Mouse (Mus musculus) urinary bladder, adult 2 months (tissue): ENCODE data around the gene Nlgn1. TPM values are rescaled to one million over a fixed set of nuclear protein-coding genes. Genes with fewer than 3 reads are reported as not detected.

Experiments
- DNase-seq: peaks from one replicate; pipeline ENCODE4 v3.0.0; 2022; ENCODE audit warnings: low spot score
- polyA plus RNA-seq: library from polyadenylated mRNA; depleted of rRNA; stranded (reverse); fragments of >200 nt; gene quantifications from 2 replicates; pipeline ENCODE4 v1.2.3, GENCODE M21; 2012

Nlgn1 gene
- polyA plus RNA-seq, 1 experiment, result 0.29 TPM

DNA sequence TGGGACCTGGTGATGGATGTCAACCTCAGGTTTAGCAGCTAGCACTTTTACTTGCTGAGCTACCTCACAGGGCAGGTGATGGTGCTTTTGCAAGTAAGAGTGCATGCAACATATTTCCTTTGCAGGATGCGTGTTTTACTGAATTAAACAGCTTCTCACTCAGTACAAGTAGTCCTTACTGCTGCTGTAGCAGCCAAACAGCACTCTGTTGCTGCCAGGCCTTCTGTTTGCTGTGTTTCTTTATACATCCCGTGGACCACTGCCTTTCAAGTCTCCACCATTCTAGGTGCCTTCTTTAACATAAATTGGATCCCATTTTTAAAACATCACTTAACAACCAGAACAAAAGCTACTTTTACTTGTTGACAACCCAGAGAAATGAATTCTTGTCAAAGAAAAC lies 502.0 kb downstream of the Nlgn1 start:
- no peak for DNase-seq

GRCm38 (mm10) chr3:25813368-25813767 lies 518.9 kb downstream of the Nlgn1 start:
- no peak for DNase-seq

DNA sequence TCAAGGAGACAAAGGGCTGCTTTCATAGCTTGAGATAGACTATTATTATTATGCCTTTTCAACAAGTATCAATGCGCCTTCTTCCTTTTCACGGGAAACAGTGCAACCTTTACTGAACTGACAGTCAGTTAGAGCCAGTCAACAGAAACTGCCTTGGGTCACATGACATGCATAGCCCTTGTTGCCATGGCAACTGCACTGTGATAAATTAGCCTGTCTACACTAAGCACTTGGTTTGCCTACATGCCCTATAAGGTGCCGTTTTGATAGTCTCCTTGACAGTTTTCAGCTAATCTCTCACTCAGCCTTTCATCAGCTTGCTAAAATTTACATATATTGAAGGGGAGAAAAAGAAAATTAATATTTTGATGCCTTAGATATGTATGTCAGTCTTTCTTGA lies 524.7 kb downstream of the Nlgn1 start:
- DNase-seq, result no peak

GRCm38 (mm10) chr3:25781651-25782050 lies 550.6 kb downstream of the Nlgn1 start:
- DNase-seq, result no peak

- DNase-seq, result no peak
Measured at GRCm38 (mm10) chr3:25775437-25775836, 556.8 kb downstream of the Nlgn1 start.

GRCm38 (mm10) chr3:25773908-25774307 lies 558.4 kb downstream of the Nlgn1 start:
- DNase-seq, result no peak

DNA sequence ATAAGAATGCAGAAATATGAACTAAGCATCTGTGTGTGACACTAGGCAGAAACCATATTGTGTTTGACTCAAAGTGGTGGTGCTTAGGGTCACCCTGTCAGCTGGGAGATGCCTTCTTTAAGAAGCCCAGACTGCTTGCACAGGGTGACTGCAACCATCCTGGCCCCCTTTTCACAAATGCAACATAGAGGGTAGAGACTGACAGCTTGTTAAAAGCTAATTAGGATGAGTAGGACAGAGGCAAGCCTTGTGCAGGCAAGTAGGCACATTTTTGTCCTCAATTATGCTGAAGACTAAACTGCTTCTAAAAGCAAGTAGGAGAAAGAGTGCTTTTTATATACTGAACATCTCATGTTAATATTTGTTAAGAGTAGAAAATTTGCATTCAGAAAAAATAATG lies 558.8 kb downstream of the Nlgn1 start:
- no peak for DNase-seq

GRCm38 (mm10) chr3:25763689-25764088 lies 568.6 kb downstream of the Nlgn1 start:
- no peak for DNase-seq

DNA sequence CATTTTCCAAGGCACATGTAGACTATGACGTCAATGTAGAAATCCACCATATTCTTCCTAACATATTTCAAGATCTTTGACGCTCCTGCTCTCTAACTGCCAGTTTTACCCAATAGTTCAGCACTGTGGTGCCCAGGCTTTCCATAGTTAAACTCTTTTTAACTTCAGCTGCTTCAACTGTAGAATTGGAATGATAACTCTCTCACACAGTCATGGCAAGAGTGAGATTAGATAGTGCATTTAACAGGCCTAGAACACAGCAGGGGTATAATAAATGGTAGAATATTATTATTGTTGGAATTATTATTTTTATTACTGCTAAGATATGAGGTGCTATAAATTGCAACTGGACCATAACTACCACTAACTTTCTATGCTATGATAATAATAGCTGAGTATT lies 574.4 kb downstream of the Nlgn1 start:
- DNase-seq, result no peak

DNA sequence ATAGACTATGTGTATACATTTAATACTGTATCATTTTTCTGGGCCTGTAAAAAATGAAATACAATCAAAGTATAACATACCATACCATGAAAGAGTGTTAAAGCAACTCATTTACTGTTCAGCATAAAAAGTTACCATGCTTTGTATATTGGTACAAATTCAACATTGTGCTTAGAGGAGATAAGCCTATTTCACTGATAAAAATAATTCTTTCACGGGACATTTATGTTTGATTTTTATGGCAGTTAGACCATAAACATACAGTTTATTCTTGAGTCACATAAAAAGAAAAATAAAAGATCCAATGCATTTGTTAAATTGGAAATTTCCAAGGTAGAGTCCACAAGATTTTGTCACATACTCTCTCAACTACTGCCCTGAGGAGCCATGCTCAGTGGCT lies 608.1 kb downstream of the Nlgn1 start:
- DNase-seq, result no peak

GRCm38 (mm10) chr3:25721464-25721863 lies 610.8 kb downstream of the Nlgn1 start:
- DNase-seq, result no peak

- no peak for DNase-seq
Measured at GRCm38 (mm10) chr3:25707380-25707779, 624.9 kb downstream of the Nlgn1 start.

GRCm38 (mm10) chr3:25697231-25697630 lies 635.0 kb downstream of the Nlgn1 start:
- no peak for DNase-seq

DNA sequence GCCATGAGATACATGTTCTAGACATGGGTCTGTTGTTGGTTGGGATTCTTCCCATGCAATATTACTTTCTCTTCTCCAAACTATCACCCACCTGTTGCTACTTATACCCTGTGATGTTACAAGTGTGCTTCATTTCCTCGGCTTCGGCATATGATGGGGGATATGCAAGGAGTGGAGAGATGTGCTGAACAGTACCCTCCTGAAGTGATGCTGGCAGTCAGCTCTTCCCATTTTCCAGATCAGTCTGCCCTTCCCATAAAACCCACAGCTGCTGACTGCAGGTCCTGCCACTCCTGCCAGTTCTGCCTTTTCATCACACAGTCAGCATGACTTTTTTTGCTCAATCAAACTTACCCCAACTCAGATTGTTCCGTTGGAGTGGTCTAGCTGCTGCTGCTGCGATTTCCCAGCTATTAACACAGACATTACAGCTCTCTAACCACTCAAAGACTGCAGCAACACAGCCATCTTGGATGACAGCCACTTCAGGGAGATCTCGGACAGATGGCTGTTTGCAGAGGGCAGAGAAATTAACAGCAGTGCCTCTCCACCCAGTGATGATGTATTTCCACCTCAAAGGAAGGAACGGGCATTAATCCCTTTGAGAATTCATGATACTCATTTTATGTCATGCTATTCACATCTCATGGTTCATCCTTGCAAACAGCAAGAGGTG lies 643.3 kb downstream of the Nlgn1 start:
- DNase-seq, result no peak

DNA sequence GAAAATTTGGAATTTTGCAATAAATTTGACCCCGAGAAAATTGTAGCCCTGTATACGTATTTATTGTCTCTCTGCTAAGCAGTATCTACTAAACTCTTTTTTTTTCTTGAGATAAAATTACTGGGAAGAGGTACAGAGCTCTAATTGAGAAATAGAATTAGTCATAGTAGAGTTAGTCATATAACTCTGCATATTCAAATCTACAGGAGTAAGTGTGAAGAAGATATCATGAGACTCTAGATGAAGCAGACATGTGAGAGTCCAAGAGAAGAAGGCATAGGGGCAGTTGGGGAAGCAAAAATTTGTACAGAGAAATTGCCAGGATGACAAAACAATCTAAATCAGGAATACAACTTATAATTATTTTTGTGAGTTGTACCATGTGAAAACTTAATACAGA lies 648.6 kb downstream of the Nlgn1 start:
- DNase-seq, result no peak

DNA sequence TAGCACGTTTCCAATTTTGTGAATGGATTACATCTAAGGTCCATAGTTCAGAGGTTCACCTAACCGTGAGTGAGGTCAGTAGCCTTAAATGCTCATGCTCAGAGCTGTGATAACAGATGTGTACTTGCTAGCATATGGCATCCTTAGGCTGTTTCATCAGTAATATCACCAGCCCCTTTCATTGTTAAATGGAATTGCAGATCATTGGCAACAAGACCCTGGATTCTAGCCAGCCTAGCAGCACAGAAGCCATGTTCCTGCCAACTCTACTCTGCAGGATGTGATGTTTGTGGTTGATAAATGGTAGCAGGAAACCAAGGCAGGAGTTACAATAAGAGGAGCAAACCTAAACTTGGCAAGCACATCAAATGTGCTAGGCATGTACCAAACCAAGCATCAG lies 652.9 kb downstream of the Nlgn1 start:
- no peak for DNase-seq

GRCm38 (mm10) chr3:25675888-25676287 lies 656.4 kb downstream of the Nlgn1 start:
- no peak for DNase-seq

DNA sequence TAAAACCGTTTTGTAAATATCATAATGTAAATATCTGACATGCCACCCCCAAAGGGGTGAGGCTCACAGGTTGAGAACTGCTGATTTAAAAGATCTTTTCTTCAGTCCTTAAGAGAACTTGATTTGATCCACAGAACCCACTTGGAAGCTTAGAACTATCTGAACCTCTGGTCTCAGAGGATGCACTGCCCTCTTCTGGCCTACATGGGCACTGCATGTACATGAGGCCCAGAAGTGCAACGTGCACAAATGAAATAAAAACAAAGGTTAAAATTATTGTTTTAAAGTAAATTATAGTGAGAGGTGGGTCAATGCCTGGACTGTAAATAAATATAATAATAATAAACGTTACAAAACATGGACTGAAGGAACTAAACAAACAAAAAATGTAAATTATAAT lies 657.2 kb downstream of the Nlgn1 start:
- no peak for DNase-seq

DNA sequence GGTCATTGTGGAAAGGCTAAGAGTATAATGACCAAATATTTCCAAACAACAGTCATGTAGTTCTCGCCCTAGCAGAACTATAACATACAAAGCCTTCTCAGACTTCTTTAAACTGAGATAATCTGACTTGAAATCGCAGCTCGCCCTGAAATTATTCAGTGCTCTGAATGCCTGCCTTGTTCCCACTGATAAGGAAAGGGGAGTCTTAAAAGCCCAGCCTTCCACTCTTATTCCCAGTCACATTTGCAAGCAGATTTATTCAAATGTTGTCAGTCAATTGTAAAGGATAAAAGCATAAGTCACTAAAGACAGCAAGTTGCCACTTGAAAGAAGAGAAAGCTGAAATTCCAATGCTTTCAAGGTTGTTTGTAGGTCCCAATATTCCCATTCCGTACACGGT lies 658.9 kb downstream of the Nlgn1 start:
- DNase-seq, result no peak

DNA sequence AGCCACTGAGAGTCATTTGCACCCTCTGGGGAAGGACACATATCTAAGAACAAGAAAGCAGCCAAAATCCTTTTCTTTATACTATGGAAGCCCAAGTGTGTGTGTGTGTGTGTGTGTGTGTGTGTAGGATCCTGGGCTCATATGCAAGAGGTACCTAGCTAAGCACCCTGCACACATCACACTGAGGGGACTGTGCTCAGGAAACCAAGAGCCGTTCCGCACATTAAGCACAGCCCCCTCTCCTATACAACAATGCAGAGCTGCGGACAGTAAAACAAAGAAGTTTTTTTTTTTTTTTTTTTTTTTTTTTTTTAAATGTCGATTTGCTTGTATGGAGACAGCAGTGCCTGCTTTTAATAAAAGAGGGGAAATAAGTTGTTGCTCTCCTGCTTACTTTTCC lies 659.5 kb downstream of the Nlgn1 start:
- DNase-seq, result no peak

- no peak for DNase-seq
Measured at GRCm38 (mm10) chr3:25663464-25663863, 668.8 kb downstream of the Nlgn1 start.

DNA sequence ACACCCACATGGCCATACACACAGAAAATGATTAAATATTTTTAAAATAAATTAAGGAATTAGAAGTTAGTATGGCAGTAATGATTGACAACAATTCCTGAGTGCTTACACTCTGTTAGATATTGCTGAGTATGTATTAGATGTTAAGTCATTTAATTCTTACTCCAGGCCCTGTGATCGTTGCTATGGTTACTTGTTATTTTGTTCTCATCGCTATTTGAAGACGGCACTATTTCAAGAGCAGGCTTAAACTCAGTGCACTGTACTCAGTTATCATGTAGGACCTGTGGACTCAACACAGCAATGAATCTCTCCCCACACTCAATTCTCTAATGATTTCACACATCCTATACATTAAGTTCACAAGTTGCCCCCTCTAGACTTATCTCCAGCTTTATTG lies 672.0 kb downstream of the Nlgn1 start:
- no peak for DNase-seq

GRCm38 (mm10) chr3:25658006-25658405 lies 674.3 kb downstream of the Nlgn1 start:
- DNase-seq, result no peak

DNA sequence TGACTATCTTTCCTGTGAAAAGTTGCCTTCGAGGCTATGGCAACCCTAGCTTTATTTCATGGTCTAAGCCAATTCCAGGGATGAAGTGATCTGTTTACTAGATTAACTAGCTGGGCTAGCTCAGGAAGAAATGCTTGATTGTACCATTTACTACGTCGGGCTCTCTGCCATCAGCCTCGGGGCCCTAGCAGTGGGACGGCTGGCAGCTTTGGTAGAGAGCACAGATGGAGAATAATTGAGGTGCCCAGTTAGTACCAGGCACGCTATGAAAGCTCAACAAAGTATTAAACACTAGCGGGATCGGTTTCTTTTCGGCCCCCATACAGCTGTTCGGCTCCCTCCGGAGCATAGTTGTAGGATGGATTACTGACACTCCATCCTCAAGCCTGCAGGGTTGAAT lies 675.2 kb downstream of the Nlgn1 start:
- DNase-seq, result no peak
